Mouse (Mus musculus): ENCODE data around the gene Slc28a1.

The Slc28a1 gene

DNA sequence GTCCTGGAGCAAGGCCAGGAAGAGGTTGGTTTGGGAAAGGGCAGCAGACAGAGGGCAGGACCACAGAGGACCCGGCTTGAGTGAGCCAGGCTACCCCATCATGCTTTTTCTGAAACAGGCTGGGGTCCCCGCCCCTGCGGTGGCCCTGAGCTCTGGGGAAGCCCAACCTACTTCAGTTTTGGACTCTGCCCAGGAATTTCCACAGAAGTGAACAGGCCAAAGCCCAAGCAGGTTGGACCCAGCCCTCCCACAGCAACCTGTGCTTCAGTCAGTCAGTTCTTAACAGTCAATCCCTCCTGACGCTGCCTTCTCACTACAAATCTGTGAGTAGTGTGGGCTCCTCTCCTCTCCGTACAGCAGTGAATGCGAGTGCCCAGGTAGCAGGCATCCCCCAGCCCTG, at the start of gene Slc28a1:
TSS of gene Slc28a1 (plus strand) at position 245 of the 400 bp plus-strand sequence.
- DNase-seq (ENCODE audit: extremely low spot score) = no peak

DNA sequence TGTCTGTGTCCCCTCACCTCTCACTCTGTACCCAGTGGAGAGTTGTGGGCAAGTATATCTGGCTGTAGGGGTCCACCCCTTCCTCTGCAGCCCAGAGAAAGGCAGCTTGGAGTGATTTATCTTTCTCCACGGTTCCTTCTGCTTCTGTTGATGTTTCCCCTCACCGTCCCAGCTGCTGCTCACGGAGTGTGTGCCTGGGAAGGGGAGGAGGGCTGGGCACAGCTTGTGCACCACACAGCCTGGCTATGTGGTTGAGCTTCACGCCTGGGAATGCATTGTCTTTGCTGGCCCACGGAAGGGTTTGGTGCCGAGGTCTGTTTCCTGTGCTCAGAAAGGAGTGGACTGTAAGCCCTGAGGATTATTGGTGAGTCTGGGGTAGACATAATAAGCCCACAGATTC, 47.9 kb upstream of the Slc28a1 start:
- DNase-seq (ENCODE audit: extremely low spot score) = no peak

DNA sequence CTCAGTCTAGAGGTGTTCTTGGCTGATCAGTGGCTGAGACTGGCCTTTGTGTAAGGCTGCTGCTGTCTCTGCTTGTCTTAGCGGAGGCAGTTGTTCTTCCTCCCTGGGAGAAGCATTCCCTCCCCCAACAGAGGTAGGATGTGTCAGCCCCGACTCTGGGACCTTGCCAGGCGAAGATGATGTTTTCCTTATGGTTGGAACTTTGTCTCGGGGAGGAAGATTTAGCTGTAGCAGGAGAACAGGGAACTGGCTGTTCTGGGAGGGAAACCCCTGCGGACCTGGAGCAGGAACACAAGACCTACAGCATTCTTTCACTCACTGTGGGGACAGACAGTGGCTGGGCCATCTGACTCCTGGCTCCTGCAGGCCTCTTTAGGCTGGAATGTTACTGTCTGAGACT, 42.1 kb upstream of the Slc28a1 start:
- no peak for DNase-seq (ENCODE audit: extremely low spot score)

DNA sequence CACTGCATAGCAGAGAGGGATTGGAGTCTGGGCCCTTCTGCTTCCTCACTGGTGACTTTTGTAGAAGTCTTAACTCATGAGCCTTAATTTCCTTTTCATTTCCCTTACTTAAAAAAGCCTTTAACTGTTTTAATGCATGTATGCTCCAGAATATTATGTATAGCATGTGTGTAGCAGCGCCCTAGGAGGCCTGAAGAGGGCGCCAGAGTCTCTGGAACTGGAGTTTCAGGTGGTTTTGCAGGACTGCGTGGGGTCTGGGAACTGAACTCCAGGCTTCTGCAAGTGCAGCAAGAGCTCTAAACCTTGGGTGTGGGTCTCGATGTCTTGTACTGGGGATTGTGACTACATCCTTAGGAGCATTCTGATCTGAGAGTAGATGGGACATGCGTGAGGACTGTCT, 41.3 kb upstream of the Slc28a1 start:
- DNase-seq (ENCODE audit: extremely low spot score) = no peak

DNA sequence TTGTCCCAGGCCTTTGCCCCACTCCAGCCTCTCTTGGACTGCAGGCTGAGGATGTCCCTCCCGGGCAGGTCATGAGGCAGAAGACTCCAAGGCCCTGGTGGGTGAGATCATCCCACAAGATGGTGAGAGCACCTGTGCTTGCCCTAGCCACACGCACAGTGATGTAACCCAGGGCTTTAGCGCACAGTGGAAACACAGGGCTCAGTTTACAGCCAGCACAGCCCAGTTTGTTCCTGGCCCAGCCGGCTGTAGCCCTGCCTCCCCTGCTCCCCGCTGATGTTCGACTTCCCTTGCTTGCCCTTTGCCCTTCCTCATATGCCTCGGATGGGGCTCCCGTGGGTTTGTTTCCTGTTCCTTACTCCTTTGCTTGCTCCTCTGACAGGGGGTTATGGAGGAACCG, 40.1 kb upstream of the Slc28a1 start:
- DNase-seq (ENCODE audit: extremely low spot score) = peak; percentile 30

DNA sequence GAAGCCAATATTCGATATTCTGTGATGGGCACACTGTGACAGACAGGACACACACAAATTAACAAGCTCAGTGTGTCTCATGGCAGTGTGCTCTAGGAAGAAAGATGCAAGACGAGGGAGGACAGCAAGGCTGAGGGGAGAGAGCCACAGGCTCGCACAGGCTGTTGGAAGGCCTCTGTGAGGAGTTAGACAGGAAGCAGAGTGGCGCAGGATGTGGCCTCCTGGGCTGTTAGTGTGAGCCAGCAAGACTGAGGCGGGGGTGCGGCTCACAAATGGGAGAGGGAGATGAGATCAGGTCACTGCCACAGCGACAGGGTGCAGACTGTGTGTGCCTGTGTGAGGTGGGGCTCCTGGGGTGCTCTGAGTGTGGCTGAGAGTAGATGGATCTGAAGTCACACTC, 39.3 kb upstream of the Slc28a1 start:
- no peak for DNase-seq (ENCODE audit: extremely low spot score)

DNA sequence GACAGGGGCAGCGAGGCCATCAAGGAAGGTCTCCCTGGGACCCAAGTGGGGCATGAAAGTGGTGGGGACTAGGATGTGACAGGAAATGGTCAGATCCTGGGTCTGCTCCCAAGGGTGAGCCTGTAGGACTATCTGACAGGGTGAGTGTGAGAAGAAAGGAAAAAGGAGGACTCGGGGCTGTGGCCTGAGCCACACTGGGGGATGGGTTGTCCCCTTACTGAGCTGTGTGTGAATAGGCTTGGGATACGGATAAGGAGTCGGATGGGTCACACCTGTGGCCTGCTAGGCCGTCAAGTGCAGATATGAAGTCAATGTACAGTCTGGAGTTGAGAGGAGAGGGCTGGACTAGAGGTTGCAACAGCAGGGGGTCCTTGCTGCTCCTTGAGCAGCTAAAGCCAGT, 38.9 kb upstream of the Slc28a1 start:
- DNase-seq (ENCODE audit: extremely low spot score) = no peak

DNA sequence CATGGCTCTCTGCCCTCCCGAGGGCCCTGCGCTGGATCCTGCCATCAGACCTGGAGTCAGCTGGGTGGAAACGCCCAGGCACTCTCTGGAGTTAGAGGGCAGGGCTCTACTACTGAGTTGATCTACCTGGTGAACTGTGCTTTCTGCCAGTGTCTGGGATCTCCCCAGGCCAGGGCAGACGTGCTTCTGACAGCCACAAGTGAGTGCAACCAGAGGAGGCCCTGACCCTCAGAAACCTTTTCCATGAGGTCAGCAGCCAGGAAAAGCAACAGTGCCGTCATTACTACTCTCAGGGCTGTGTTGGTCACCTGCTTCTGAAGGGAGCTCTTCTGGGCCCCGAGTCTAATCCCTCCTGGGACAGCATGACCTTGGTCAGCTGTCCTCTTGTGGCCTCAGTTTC, 37.6 kb upstream of the Slc28a1 start:
- no peak for DNase-seq (ENCODE audit: extremely low spot score)

DNA sequence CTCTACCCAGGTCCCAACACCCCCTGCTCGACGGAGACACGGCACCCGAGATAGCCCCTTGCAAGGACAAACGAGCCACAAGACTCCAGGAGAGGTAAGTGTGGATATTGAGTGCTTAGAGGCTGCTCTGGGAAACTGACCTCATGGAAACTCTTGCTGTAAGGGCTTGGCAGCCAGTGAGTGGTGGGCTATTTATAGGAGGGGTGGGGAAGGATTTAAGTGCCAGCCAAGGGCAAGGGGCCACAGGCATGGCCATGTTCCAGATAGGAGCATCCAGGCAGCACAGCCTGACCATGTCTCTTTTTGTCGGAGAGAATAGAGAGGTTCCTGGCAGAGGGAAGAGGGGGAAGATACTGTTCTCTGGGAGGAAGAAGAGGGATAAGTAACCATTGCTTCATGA, 35.9 kb upstream of the Slc28a1 start:
- no peak for DNase-seq (ENCODE audit: extremely low spot score)

DNA sequence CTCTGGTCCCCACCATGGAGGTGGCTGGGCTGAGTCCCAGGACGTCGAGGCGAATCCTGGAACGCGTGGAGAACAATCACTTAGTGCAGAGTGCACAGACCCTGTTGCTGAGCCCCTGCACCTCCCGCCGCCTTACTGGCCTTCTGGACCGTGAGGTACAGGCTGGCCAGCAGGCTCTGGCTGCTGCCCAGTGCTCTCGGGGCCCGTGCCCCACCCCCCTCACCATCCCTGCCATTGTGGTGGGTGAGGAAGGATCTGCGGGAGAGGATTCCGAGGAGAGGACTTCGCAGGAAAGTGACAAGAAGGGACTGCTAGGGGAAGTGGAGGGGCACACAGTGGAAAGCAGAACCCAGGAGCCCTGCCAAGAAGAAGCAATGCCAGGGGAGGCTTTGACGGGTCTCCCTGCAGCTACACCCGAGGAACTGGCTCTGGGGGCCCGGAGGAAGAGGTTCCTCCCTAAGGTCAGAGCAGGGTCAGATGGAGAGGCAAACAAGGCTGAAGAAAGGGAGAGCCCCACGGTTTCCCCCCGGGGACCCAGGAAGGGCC, 21.1 kb upstream of the Slc28a1 start:
- no peak for DNase-seq (ENCODE audit: extremely low spot score)

DNA sequence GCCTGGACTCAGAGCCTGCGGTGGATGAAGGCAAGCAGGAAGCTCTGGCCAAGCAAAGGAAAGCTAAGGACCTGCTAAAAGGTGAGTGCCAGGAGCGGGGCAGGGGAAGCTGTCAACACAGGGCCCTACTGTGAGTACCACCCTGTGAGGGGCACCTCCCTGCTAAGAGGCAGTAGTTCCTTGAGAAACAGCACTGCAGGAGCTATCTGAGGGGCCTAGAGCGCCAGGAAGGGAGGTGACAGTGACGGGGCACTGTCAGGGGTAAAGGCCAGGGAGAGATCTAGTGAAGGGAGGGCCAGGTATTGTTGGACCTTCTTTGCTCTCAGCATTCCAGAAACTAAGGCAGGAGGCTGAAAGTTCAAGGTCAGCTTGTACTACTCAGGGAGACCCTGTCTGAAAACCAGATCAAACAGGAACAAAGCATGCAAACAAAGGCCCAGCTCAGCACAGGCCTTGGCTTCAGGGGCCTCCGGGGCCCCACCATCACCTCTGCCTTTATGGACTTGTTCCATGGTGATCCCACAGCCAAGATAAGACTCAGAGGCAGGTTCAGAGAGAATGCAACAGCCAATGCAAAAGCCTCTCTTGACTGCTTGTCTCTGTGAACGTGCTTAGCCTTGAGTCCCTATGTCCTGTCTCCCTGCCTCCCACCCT, 20.4 kb upstream of the Slc28a1 start:
- no peak for DNase-seq (ENCODE audit: extremely low spot score)

DNA sequence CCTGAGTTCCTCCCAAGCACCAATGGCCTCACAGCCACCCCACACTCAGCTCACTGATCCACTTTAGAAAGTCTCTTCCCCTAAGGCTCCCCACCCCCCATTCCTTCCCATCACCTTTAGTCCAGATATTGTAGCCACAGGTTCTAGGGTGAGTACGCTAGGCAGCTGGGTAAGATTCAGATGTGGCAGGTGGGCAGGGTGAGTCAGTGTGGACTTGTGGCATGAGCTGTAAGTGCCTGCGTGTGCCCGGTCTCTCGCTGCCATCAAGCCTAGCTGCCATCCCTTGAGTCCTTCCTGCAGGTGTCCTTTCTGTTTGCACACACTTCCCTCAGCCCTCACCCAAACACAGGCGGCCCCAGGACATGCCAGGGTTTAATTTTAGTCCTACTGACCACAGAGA, 14.3 kb upstream of the Slc28a1 start:
- DNase-seq (ENCODE audit: extremely low spot score) = no peak

DNA sequence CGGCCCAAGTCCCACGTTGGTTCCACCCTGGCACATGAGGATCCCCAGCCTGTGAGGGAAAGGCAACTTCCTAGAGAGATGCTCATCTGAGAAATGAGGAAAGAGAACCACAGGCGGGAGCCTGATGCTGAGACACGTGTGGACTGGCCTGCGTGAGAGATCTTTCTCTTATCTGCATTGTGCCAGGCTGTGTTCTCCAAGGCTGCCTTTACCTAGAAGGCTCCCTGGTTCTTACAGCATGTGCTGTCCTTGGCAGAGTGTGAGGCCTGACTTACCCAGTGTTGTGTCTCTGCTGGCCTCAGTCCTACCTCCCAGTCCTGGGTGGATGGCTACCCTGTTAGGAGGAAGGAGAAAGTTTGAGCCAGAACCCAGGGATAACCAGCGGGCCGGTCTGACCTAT, 11.7 kb upstream of the Slc28a1 start:
- DNase-seq (ENCODE audit: extremely low spot score) = no peak

DNA sequence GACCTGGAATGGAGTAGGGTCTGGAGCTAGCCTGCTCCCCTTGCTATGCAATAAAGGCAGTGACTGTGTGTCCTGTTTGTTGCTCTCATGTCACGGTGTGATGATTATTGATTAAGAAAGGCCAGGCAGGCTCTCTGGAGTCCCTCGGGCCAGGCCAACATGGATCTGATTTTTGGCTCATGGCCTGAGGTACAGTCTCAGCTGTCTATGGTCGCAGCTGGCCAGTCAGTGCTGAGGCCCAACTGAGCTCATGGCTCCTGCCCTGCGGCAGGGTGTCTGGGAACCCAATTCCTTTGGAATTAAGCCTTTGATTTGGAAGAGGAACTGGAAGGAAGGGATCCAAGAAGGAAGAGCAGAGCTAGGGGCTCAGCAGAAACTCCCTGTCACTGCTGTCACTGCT, 9.1 kb upstream of the Slc28a1 start:
- no peak for DNase-seq (ENCODE audit: extremely low spot score)

DNA sequence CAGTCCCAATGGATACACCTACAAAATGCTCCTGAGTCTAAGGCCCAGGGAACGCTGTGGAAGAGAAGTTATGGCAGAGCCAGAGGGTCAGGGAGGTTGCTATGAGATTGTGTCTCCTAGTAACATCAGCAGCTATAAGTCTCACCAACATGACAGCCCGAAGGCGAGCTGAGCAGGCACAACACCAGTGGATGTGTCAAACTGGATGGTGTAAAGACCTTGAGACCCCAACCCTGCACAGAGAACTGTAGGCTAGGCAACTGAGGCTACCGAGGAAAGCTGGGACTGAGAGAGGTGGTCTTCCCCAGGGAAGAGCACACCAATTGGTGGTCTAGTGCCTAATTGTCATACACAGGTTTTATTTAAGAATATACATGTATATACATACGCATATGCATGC, 6.4 kb upstream of the Slc28a1 start:
- DNase-seq (ENCODE audit: extremely low spot score) = no peak

DNA sequence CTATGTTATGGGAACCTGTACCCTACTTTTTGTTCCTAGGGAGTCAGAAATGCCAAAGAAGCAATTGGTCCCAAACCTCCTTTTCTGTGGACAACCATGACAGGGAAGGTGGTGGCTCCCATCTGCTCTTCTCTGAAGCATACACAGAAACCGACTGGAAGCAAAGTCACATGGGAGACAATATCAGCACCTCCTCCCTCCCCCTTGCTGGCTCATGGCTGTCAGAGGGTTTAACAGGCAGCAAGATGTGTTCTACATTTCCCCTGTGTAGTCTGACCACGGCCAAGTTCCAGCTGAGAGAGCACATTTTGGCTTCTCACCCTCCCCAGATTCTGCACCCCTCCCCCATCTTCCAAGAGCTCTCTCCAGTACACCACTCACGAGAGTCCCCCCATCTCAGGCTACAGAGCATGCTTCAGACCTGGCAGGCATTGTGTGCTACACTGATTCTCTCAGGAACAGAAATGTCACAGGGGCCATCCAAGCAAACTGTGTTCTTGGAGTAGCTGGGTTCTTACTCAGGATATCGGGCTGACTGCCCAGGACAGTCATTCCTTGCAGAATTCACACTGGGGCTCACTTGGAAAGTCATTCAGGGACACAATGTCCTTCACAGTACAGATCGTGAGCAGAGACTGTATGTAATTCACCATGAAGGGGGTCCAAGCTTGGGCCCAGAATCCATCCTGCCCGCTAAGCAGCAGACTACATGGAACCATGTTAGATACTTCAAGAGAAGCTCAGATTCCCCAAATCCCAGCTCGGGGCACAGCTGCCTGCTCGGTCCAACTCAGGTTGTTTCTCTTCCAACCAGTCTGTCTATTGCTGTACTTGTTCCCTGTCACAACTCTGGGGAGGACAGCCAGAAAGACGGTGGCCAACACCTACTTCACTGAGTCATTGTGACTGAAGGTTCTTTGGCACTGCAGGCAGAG, 4.6 kb upstream of the Slc28a1 start:
- no peak for DNase-seq (ENCODE audit: extremely low spot score)

DNA sequence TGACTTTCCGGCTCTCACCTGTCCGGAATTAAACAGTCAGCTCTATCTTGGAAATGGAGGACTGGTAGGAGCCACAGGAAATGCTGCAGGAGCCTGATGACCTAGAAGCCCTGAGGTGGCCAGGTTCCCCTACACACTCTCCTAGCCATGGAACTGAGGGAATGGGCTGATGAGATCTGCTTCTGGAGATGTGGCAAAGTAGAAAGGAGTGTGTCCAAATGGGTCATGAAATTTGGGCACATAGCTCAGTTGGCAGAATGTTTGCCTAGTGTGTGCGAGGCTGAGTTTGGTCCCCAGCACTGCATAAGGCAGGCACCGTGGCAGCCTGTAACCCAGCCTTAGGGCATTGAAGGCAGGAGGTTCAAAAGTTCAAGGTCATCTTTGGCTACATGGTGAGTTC, 3.8 kb upstream of the Slc28a1 start:
- DNase-seq (ENCODE audit: extremely low spot score) = no peak

DNA sequence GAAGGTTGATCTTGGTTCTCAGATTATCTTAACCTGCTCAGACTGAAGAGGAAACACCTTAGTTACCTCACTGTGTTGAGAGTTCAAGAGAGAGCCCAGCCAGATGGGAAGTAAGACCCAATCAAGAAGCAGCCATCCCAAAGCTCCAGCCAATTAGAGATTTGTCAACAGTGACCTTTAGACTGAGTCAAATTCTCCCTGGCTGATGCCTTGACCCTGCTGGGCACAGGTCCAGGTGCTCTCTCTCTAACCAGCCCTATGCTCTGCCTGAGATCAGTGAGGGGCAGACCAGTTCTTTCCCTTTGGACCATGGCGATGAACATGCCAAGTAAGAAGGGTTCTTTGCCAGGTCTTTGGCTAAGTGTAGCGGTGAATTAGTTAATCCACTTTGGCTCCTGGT, 2.9 kb upstream of the Slc28a1 start:
- DNase-seq (ENCODE audit: extremely low spot score) = no peak

DNA sequence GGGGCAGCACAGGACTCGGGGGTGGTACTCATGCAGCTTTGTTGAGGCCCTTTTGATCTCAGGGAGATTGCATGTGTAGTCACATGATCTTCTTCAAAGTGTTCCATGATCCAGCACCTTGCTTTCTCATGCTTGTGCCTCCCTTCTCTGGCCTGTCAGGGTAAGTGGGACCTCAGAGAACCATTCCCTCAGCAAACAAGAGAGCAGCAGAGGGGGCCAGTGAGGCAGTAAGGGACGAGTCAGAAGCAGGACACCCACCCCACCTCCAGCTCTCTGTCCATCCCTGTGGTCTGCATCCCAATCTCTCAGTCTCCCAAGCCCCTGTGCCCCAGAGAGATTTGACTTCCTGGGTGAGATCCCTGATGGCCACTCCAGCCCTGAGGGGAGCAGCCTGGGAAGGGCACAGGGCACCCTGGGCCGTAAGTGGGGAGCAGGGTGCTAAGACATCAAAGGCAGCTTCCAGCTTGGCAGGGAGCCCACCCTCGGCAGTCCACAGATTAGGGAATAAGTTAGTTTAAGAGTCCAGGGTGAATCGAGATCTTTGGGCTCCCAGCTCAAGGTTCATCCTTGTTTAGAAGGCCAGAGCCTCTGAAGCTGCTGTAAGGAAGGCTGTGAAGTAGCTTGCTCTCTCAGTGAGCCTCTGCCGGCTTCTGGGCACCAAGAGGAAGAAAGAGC, 1.8 kb upstream of the Slc28a1 start:
- DNase-seq (ENCODE audit: extremely low spot score) = no peak

DNA sequence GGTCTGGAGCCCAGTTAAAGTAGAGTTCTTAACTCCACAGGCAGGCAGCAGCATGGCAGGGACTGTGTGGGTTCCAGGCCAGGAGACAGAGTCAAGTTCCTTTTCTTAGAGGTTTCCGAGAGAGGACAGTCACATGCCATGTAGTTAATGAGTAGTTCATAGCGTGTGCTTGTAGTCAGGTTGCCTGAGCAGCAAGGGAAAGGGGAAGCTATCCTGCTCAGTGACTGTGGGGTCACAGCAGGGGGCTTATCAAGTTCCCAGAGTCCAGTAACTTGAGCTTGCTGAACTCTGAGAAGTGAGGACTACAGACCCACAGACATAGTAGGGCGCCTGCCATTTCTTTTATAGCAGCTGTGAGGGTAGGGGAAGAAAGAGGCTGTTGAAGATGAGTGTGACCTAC, 6.5 kb downstream of the Slc28a1 start:
- DNase-seq (ENCODE audit: extremely low spot score) = no peak

DNA sequence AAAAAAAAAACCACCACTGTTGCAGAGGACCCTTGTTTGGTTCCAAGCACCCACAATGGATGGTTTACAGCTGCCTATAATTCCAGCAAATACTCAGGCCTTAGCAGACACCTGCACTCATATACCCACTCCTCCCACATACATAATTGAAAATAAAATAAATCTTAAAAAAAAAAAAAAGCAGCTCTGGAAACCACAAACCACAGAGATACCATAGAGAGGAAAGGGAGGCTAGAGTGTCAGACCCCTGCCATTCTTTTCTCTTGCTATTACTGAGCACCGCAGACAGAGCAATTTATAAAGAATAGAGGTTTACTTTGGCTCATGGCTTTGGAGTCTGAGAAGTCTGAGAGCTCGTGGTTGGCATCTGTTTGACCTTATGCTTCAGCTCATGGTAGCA, 8.2 kb downstream of the Slc28a1 start:
- DNase-seq (ENCODE audit: extremely low spot score) = no peak

DNA sequence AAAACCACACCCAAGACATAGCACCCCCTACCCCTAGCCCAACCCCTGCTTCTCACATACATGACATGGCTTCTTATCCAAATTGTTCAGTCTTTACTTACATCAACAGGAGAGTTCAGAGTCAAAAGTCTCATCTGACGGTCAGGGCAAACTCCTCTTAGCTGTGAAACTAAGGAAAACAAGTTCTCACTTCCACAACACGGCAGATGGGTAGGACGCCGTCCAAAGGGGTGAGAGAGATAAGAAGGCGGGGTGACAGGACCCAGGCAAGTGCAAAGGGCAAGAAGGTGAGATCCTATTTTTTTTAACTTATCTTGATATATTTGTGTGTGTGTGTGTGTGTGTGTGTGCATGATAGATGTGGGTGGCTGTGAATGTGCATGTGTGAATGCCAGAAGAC, 9.0 kb downstream of the Slc28a1 start:
- no peak for DNase-seq (ENCODE audit: extremely low spot score)

DNA sequence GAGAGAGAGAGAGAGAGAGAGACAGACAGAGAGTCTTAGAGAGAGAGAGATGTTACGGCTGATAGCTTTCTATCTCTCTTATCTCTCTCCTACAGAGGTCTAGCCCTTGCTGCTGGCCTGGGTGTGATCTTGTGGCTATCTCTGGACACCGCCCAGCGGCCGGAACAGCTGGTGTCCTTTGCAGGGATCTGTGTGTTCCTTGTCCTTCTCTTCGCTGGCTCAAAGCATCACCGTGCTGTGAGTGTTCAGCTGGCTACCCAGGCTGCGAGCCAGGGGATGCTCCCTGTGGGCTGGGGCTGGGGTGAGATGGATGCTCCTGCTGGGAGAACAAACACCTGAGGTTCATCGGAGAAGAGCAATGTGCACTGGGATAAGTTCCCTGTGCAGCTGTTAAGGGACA, 10.2 kb downstream of the Slc28a1 start:
- no peak for DNase-seq (ENCODE audit: extremely low spot score)

Measured in embryo, embryonic 9.5 days (tissue).